Comparison of ENCODE assay signal across 8 mouse cellular contexts in the genomic region with DNA sequence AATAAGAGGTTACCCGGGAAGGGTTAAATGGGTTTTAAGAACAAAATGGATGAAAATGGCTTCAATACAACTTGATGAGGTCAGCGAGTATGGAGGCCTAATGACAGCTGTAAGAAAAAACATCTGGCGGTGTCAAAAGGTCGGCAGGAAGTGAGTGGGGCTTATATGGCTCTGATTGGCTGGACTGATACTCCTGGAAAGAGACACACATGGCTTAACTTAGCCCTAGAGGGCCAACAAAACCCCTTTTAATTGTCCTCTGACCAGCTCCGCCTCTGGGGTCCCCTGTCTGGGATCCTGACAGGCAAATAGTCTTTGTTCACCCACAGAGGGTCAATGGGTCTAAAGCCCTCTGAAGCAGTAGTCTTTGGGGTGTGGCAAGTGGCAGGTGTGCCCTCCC.
DNase-seq lines count a peak whose midpoint lies in the region; ATAC-seq and TF ChIP-seq lines count a peak whose summit lies in the region.

No protein-coding gene starts in this region.

- no peaks in the 10 kb centered on the region for H3K9me3 ChIP-seq in heart, postnatal 0 days (replicated peaks; ENCODE audit: control insufficient read depth, low read length)
- no peaks in the 10 kb centered on the region for H3K9me3 ChIP-seq in limb, embryonic 12.5 days

- TF ChIP-seq CTCF in heart, postnatal 0 days (IDR thresholded peaks at IDR 0.05; ENCODE audit: low read depth): no peak

- H3K36me3 ChIP-seq in heart, postnatal 0 days (replicated peaks; ENCODE audit: control insufficient read depth, insufficient read depth, low read length): no peaks in the 10 kb centered on the region
- H3K36me3 ChIP-seq in limb, embryonic 12.5 days: no peaks in the 10 kb centered on the region

- peaks cover 78% of the 10 kb centered on the region for H3K4me1 ChIP-seq in heart, postnatal 0 days (ENCODE audit: control insufficient read depth, insufficient read depth)
- peaks cover 81% of the 10 kb centered on the region for H3K4me1 ChIP-seq in limb, embryonic 12.5 days (replicated peaks)

- peak; percentile 49; the same call in 1 of the 2 replicates for ATAC-seq in heart, postnatal 0 days (ENCODE audit: insufficient read depth, low read depth)
- ATAC-seq in limb, embryonic 12.5 days (ENCODE audit: insufficient number of reproducible peaks, insufficient read depth, low FRiP score, low TSS enrichment, low read depth): peak; percentile 58; the same call in 1 of the 2 replicates

- peak; percentile 29 for DNase-seq in kidney, adult 18-20 months
- DNase-seq in kidney, adult 11 months: no peak
- peak; percentile 59 for DNase-seq in embryo, embryonic 11.5 days (ENCODE audit: low read depth, low spot score)
- no peak for DNase-seq in heart, postnatal 0 days (ENCODE audit: low spot score)
- no peak for DNase-seq in urinary bladder, postnatal 4 days (ENCODE audit: low spot score in 2 of 2)
- DNase-seq in c-Kit-positive CD71-positive TER-119-positive erythroid progenitor cells, embryonic 14.5 days (ENCODE audit: low spot score): no peak
- no peak for DNase-seq in testis, postnatal 10 days (ENCODE audit: low spot score)

- no peaks in the 10 kb centered on the region for H3K27me3 ChIP-seq in heart, postnatal 0 days (ENCODE audit: control insufficient read depth, insufficient read depth, low read length)
- no peaks in the 10 kb centered on the region for H3K27me3 ChIP-seq in limb, embryonic 12.5 days

- peak overlapping the region; percentile 34; the same call in 1 of the 2 replicates for H3K9ac ChIP-seq in heart, postnatal 0 days (replicated peaks; ENCODE audit: low read depth, low read length)
- H3K9ac ChIP-seq in limb, embryonic 12.5 days (replicated peaks): no peak overlapping the region

- H3K4me2 ChIP-seq in heart, postnatal 0 days (ENCODE audit: low read depth, low read length): no peak overlapping the region
- H3K4me2 ChIP-seq in limb, embryonic 12.5 days: peak overlapping the region; percentile 10; the same call in 1 of the 2 replicates

- TF ChIP-seq EP300 in heart, postnatal 0 days (IDR thresholded peaks at IDR 0.05; ENCODE audit: low read depth): 0 out of 2 replicates have a peak, but pooled peaks have one; percentile 34

- 64% methylated on average over 5 of the region's 5 CpGs for WGBS in heart, postnatal 0 days
- 11% methylated on average over 5 of the region's 5 CpGs for WGBS in limb, embryonic 12.5 days

- H3K4me3 ChIP-seq in heart, postnatal 0 days (ENCODE audit: low read depth, low read length): no peak overlapping the region
- H3K4me3 ChIP-seq in limb, embryonic 12.5 days (replicated peaks): no peak overlapping the region

- H3K27ac ChIP-seq in heart, postnatal 0 days (ENCODE audit: low read depth): peak overlapping the region; percentile 71
- peak overlapping the region; percentile 70; the same call in 1 of the 2 replicates for H3K27ac ChIP-seq in limb, embryonic 12.5 days

Comparison
In these comparisons a context has a peak if more than half of its experiments do, and no peak if none do; other contexts are left out.
1. DNase-seq: peak in kidney, adult 18-20 months (single experiment) and embryo, embryonic 11.5 days (single experiment); none in kidney, adult 11 months (single experiment), heart, postnatal 0 days (single experiment), urinary bladder, postnatal 4 days (0 of 2), c-Kit-positive CD71-positive TER-119-positive erythroid progenitor cells, embryonic 14.5 days (single experiment) and testis, postnatal 10 days (single experiment).